Mouse (Mus musculus): ENCODE data around the gene Arhgef3.

DNA sequence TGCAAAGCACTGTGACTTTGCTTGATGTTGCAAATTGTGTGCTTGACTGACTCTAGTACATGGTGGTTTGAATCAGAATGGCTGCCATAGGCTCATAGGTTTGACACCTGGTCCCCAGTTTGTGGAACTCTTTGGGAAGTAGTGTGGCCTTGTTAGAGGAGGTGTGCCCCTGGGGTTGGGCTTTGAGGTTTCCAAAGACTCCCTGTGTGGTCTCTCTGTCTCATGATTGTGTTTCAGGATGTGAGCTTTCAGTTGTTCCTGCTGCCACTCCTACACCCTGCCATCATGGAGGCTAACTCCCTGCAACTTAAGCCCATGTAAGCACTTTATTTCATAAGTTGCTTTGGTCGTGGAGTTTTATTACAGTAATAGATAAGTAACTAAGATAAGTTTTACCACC is 16.0 kb downstream of the Arhgef3 start:
- TF ChIP-seq CTCF (IDR thresholded peaks at IDR 0.05), result no peak
- TF ChIP-seq EP300 (IDR thresholded peaks at IDR 0.05), result no peak

Measured in lung, postnatal 0 days (tissue).